Mouse (Mus musculus) lung, postnatal 0 days (tissue): Measurements from ENCODE around the gene Krt71. TPM values are rescaled to one million over a fixed set of nuclear protein-coding genes. Genes with fewer than 3 reads are reported as not detected.

ENCODE experiments used
- ATAC-seq: fragments of 200-750 bp; cut with Nextera tagmentation; 2 replicates; pipeline ENCODE4 v1.8.0; 2017; ENCODE audit warnings: moderate library complexity
- DNase-seq: peaks from one replicate; pipeline ENCODE4 v3.0.0-alpha.2; 2016; ENCODE audit warnings: low spot score
- H3K27ac ChIP-seq: fragments of 300-500 bp; sonication (generic); 2 replicates; pipeline ENCODE4 v1.5.1; 2014; ENCODE audit warnings: antibody characterized with exemption, mild to moderate bottlenecking, low read length, mixed read lengths
- H3K27me3 ChIP-seq: fragments of 300-500 bp; sonication (generic); replicated peaks from 2 replicates; pipeline ENCODE4 v1.6.1; 2014; ENCODE audit warnings: low read length, mixed read lengths; ENCODE audit not compliant: insufficient read depth
- H3K36me3 ChIP-seq: fragments of 300-500 bp; sonication (generic); 2 replicates; pipeline ENCODE4 v1.6.1; 2014; ENCODE audit warnings: low read length, mixed read lengths; ENCODE audit not compliant: insufficient read depth
- H3K4me1 ChIP-seq: fragments of 300-500 bp; sonication (generic); 2 replicates; pipeline ENCODE4 v1.6.1; 2014; ENCODE audit warnings: antibody characterized with exemption, low read depth, low read length, mixed read lengths; ENCODE audit not compliant: insufficient read depth
- H3K4me2 ChIP-seq: fragments of 300-500 bp; sonication (generic); replicated peaks from 2 replicates; pipeline ENCODE4 v1.6.1; 2014; ENCODE audit warnings: low read depth, mild to moderate bottlenecking, low read length, moderate library complexity, mixed read lengths
- H3K4me3 ChIP-seq: fragments of 300-500 bp; sonication (generic); 2 replicates; pipeline ENCODE4 v1.5.1; 2014; ENCODE audit warnings: low read depth, low read length
- H3K9ac ChIP-seq: fragments of 300-500 bp; sonication (generic); replicated peaks from 2 replicates; pipeline ENCODE4 v1.6.1; 2014; ENCODE audit warnings: low read depth, mild to moderate bottlenecking
- H3K9me3 ChIP-seq: fragments of 300-500 bp; sonication (generic); 2 replicates; pipeline ENCODE4 v1.6.1; 2016; ENCODE audit warnings: low read length, mixed read lengths
- CTCF ChIP-seq: IDR thresholded peaks from 2 replicates; pipeline ENCODE4 v1.5.1; 2016; ENCODE audit warnings: antibody characterized with exemption, mild to moderate bottlenecking
- EP300 ChIP-seq: IDR thresholded peaks from 2 replicates; pipeline ENCODE4 v1.6.1; 2016; ENCODE audit warnings: antibody characterized with exemption, mild to moderate bottlenecking, control low read depth
- WGBS: fragments of 180-500 bp; shearing (Covaris S2); extraction: QIAGEN DNeasy Blood & Tissue Kit; methylation state at CpG from one replicate; pipeline ENCODE4 v1.1.7; 2014; 5-methylcytosine and 5-hydroxymethylcytosine counted together
- polyA plus RNA-seq: library from polyadenylated mRNA; unstranded; fragments of >200 nt; fragmentation: Nextera tagmentation; extraction: Ambion mirVana; gene quantifications from 2 replicates; pipeline ENCODE4 v1.2.1, GENCODE M21; 2015

The Krt71 gene
- polyA plus RNA-seq, result not detected in 2 replicates

GRCm38 (mm10) chr15:101742711-101743110 lies at the start of gene Krt71:
Gene Krt71 (minus strand): TSS chr15:101743109.
- no peak for TF ChIP-seq EP300
- no peak for TF ChIP-seq CTCF
- WGBS, result 57% methylated on average over 14 of the region's 14 CpGs
- H3K27ac ChIP-seq, result no peak within 1 kb of the TSS
- H3K4me1 ChIP-seq, result no peaks in the 10 kb centered on the region
- H3K27me3 ChIP-seq, result no peaks in the 10 kb centered on the region
- ATAC-seq (no peak), DNase-seq (no peak)
- H3K9me3 ChIP-seq, result no peaks in the 10 kb centered on the region
- H3K4me2 ChIP-seq, result no peak within 1 kb of the TSS
- no peaks in the 10 kb centered on the region for H3K36me3 ChIP-seq
- H3K4me3 ChIP-seq, result no peak within 1 kb of the TSS
- no peak within 1 kb of the TSS for H3K9ac ChIP-seq

GRCm38 (mm10) chr15:101790867-101791266 lies 48.0 kb upstream of the Krt71 start:
- Histone ChIP-seq H3K4me1 (no peaks in the 10 kb centered on the region), H3K9ac (no peak overlapping the region), H3K4me3 (no peak overlapping the region), H3K27me3 (no peaks in the 10 kb centered on the region), H3K4me2 (no peak overlapping the region), H3K9me3 (no peaks in the 10 kb centered on the region), H3K27ac (no peak overlapping the region), H3K36me3 (no peaks in the 10 kb centered on the region)
- ATAC-seq, result no peak
- no peak for DNase-seq
- TF ChIP-seq CTCF (no peak), EP300 (no peak)
- 11% methylated on average over 3 of the region's 3 CpGs for WGBS

- DNase-seq (no peak), ATAC-seq (no peak)
- H3K27ac ChIP-seq, result no peak within 1 kb of the TSS
- no peaks in the 10 kb centered on the region for H3K4me1 ChIP-seq
- WGBS, result 89% methylated on average over 18 of the region's 18 CpGs
- no peak within 1 kb of the TSS for H3K4me3 ChIP-seq
- H3K36me3 ChIP-seq, result no peaks in the 10 kb centered on the region
- H3K27me3 ChIP-seq, result no peaks in the 10 kb centered on the region
- H3K4me2 ChIP-seq, result no peak within 1 kb of the TSS
- no peaks in the 10 kb centered on the region for H3K9me3 ChIP-seq
- no peak within 1 kb of the TSS for H3K9ac ChIP-seq
- TF ChIP-seq EP300 (no peak), CTCF (no peak)
Observed at GRCm38 (mm10) chr15:101786360-101786759, 43.5 kb upstream of the Krt71 start, which contains the start of gene Krt72. Gene Krt72 (minus strand): TSS chr15:101786460.

- no peak overlapping the region for H3K9ac ChIP-seq
Observed at GRCm38 (mm10) chr15:101773420-101773819, 30.5 kb upstream of the Krt71 start.

GRCm38 (mm10) chr15:101772711-101773081 lies 29.8 kb upstream of the Krt71 start:
- H3K4me2 ChIP-seq, result no peak overlapping the region
- ATAC-seq (peak; percentile 70), DNase-seq (peak; percentile 84)
- no peak overlapping the region for H3K9ac ChIP-seq
- H3K27ac ChIP-seq, result no peak overlapping the region
- H3K27me3 ChIP-seq, result no peaks in the 10 kb centered on the region
- no peaks in the 10 kb centered on the region for H3K4me1 ChIP-seq
- no peaks in the 10 kb centered on the region for H3K9me3 ChIP-seq
- no peaks in the 10 kb centered on the region for H3K36me3 ChIP-seq
- WGBS, result 2% methylated on average over 5 of the region's 5 CpGs
- H3K4me3 ChIP-seq, result no peak overlapping the region
- TF ChIP-seq EP300 (no peak), CTCF (peak; percentile 92)

More at GRCm38 (mm10) chr15:101773420-101773819, 30.5 kb upstream of the Krt71 start:
- no peak overlapping the region for H3K27ac ChIP-seq
- H3K4me1 ChIP-seq, result no peaks in the 10 kb centered on the region
- no peak overlapping the region for H3K4me3 ChIP-seq
- ATAC-seq (peak; percentile 21), DNase-seq (peak; percentile 32)
- no peak overlapping the region for H3K4me2 ChIP-seq
- 52% methylated on average over 10 of the region's 10 CpGs for WGBS
- no peaks in the 10 kb centered on the region for H3K36me3 ChIP-seq
- no peaks in the 10 kb centered on the region for H3K27me3 ChIP-seq
- no peaks in the 10 kb centered on the region for H3K9me3 ChIP-seq
- TF ChIP-seq EP300 (no peak), CTCF (no peak)

- ATAC-seq (no peak), DNase-seq (peak; percentile 14)
- no peaks in the 10 kb centered on the region for H3K9me3 ChIP-seq
- TF ChIP-seq EP300 (no peak), CTCF (peak; percentile 63)
- H3K4me2 ChIP-seq, result no peak overlapping the region
- no peak overlapping the region for H3K27ac ChIP-seq
- H3K4me3 ChIP-seq, result no peak overlapping the region
- WGBS, result 66% methylated on average over 5 of the region's 5 CpGs
- H3K4me1 ChIP-seq, result no peaks in the 10 kb centered on the region
- no peak overlapping the region for H3K9ac ChIP-seq
- no peaks in the 10 kb centered on the region for H3K27me3 ChIP-seq
- no peaks in the 10 kb centered on the region for H3K36me3 ChIP-seq
Observed at GRCm38 (mm10) chr15:101772080-101772710, 29.3 kb upstream of the Krt71 start.

GRCm38 (mm10) chr15:101770226-101770625 lies 27.3 kb upstream of the Krt71 start:
- H3K4me1 ChIP-seq, result no peaks in the 10 kb centered on the region
- H3K9ac ChIP-seq, result no peak overlapping the region
- H3K4me2 ChIP-seq, result no peak overlapping the region
- WGBS, result 25% methylated on average over 8 of the region's 8 CpGs
- H3K27ac ChIP-seq, result no peak overlapping the region
- TF ChIP-seq EP300, result no peak
- no peak for TF ChIP-seq CTCF
- ATAC-seq (no peak), DNase-seq (no peak)
- no peaks in the 10 kb centered on the region for H3K27me3 ChIP-seq
- no peak overlapping the region for H3K4me3 ChIP-seq
- H3K36me3 ChIP-seq, result no peaks in the 10 kb centered on the region
- no peaks in the 10 kb centered on the region for H3K9me3 ChIP-seq
